Comparison of ENCODE assay signal across 20 mouse cellular contexts in the genomic region with DNA sequence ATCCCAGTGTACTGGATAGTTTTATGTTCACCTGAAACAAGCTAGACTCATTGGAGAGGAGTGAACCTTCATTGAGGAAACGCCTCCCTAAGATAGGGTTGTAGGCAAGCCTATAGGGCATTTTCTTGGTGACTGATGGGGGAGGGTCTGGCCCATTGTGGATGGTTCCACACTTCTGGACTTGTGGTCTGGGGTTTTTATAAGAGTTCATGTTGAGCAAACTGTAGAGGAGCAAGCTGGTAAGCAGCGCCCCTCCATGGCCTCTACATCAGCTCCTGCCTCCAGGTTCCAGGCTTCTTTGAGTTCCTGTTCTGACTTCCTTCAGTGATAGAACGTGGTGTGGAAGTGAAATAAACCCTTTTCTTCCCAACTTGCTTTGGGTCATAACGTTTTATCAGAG. TPM values are rescaled to one million over a fixed set of nuclear protein-coding genes. Genes with fewer than 3 reads are reported as not detected.
A peak's percentile ranks its signal among the peaks of the same experiment; 100 is the strongest.
DNase-seq lines count a peak whose midpoint lies in the region; ATAC-seq and TF ChIP-seq lines count a peak whose summit lies in the region.
"Had no signal": no experiment of that assay in that cellular context is flagged by ENCODE, and none has a peak within 500 bp of the region (broad histone marks: within the 10 kb centered on the region; RNA-seq: fewer than 3 reads in every experiment).

No protein-coding gene starts in this region.

- TF ChIP-seq POLR2A in kidney, adult 2 months (IDR thresholded peaks at IDR 0.05; ENCODE audit: low read depth, low read length) = no peak
- no peak for TF ChIP-seq POLR2A in bone marrow, adult 2 months (IDR thresholded peaks at IDR 0.05; ENCODE audit: borderline replicate concordance, control insufficient read depth, low read depth, low read length)

- DNase-seq in kidney, adult 2 months = no peak
- DNase-seq in kidney, adult 9 months = no peak
- no peak for DNase-seq in adrenal gland, postnatal 36 days
- DNase-seq in kidney, postnatal 14 days = no peak
- DNase-seq: adrenal gland, adult 8-10 months; cerebellum, adult 18-20 months; cerebellum, adult 9-10 months; cerebellum, postnatal 14 days; gastrocnemius, postnatal 10 days; heart, adult 2 months had no signal

- no peak overlapping the region for H3K27ac ChIP-seq in kidney, adult 2 months (ENCODE audit: insufficient read depth, low read depth, low read length)
- no peak overlapping the region for H3K27ac ChIP-seq in bone marrow, adult 2 months (ENCODE audit: control insufficient read depth, insufficient read depth, low read depth, low read length, poor library complexity)
- H3K27ac ChIP-seq: forebrain, embryonic 10.5 days; forebrain, embryonic 13.5 days; heart, adult 2 months; heart, embryonic 10.5 days; hindbrain, embryonic 12.5 days; hindbrain, embryonic 15.5 days had no signal

- no peaks in the 10 kb centered on the region for H3K36me3 ChIP-seq in kidney, adult 2 months (ENCODE audit: control insufficient read depth, insufficient read depth, low read length)
- H3K36me3 ChIP-seq: forebrain, embryonic 10.5 days; heart, embryonic 10.5 days; hindbrain, embryonic 12.5 days; hindbrain, embryonic 15.5 days had no signal

- H3K4me3 ChIP-seq in kidney, adult 2 months (ENCODE audit: insufficient read depth, low read depth, low read length) = no peak overlapping the region
- no peak overlapping the region for H3K4me3 ChIP-seq in bone marrow, adult 2 months (replicated peaks; ENCODE audit: control insufficient read depth, low read depth, low read length)
- H3K4me3 ChIP-seq: forebrain, embryonic 10.5 days; forebrain, embryonic 13.5 days; heart, adult 2 months; heart, embryonic 10.5 days; hindbrain, embryonic 12.5 days; hindbrain, embryonic 15.5 days had no signal

- peaks cover 14% of the 10 kb centered on the region; the same call in 1 of the 2 replicates for H3K4me1 ChIP-seq in kidney, adult 2 months (ENCODE audit: control insufficient read depth, insufficient read depth, low read length)
- H3K4me1 ChIP-seq in bone marrow, adult 2 months (ENCODE audit: control insufficient read depth, insufficient read depth, low read length) = peaks cover 1% of the 10 kb centered on the region; the same call in 1 of the 2 replicates

- H3K27me3 ChIP-seq in kidney, adult 2 months (replicated peaks; ENCODE audit: control insufficient read depth, insufficient read depth, low read length) = no peaks in the 10 kb centered on the region
- H3K27me3 ChIP-seq: forebrain, embryonic 13.5 days; hindbrain, embryonic 15.5 days had no signal

- TF ChIP-seq CTCF in kidney, adult 2 months (conservative IDR thresholded peaks at IDR 0.05; ENCODE audit: insufficient read depth, insufficient read length, low read depth, low read length) = 0 out of 2 replicates have a peak, but pooled peaks have one; percentile 12
- TF ChIP-seq CTCF in bone marrow, adult 2 months (IDR thresholded peaks at IDR 0.05; ENCODE audit: control insufficient read depth, insufficient read depth, low read length) = peak; percentile 35; the same call in 1 of the 2 replicates

- 80% methylated on average over 4 of the region's 4 CpGs for WGBS in kidney, adult 2 months
- WGBS in bone marrow, adult 2 months = 39% methylated on average over 4 of the region's 4 CpGs

- ATAC-seq in granulocyte monocyte progenitor cell, adult 5-6 weeks (replicated peaks; ENCODE audit: poor library complexity, severe bottlenecking) = 0 out of 2 replicates have a peak, but pooled peaks have one; percentile 4
- ATAC-seq: activated CD4-positive, CD25-positive, alpha-beta regulatory T cell, adult 4 months; CD4-positive, CD25-positive, alpha-beta regulatory T cell, adult 4 months; forebrain, embryonic 13.5 days; forebrain, embryonic 16.5 days had no signal

RNA-seq across cellular contexts. Expression of a gene that starts 0.9 kb away (rescaled TPM):
- 2.3 and 2.9 TPM in 2 replicates for polyA plus RNA-seq in kidney, adult 2 months (2012; rRNA removed)
- 11.5 and 33.4 TPM in 2 replicates for polyA plus RNA-seq in bone marrow, adult 2 months (2011; ENCODE audit: insufficient read depth, insufficient read length, low replicate concordance, missing spikeins)
- total RNA-seq in granulocyte monocyte progenitor cell, adult 5-6 weeks (2014; fragmentation: Nextera tagmentation) = 5.9 and 8.3 TPM in 2 replicates
- 6.5 and 7.2 TPM in 2 replicates for total RNA-seq in granulocyte monocyte progenitor cell, adult 5-6 weeks (2017)
- total RNA-seq in adrenal gland, postnatal 36 days (2021) = 1 to 10 TPM; 1.8 to 2.3 TPM
